Mouse (Mus musculus) bone marrow macrophage, adult 2 months (primary cell): ENCODE measurements around the gene Ms4a5.

Source experiments
- CTCF ChIP-seq: IDR thresholded peaks from 2 replicates; pipeline ENCODE4 v1.5.1; 2012; ENCODE audit warnings: low read depth, mild to moderate bottlenecking, low read length, moderate library complexity
- POLR2A ChIP-seq: IDR thresholded peaks from 2 replicates; pipeline ENCODE4 v1.6.1; 2012; ENCODE audit warnings: mild to moderate bottlenecking, low read depth, low read length, borderline replicate concordance

DNA sequence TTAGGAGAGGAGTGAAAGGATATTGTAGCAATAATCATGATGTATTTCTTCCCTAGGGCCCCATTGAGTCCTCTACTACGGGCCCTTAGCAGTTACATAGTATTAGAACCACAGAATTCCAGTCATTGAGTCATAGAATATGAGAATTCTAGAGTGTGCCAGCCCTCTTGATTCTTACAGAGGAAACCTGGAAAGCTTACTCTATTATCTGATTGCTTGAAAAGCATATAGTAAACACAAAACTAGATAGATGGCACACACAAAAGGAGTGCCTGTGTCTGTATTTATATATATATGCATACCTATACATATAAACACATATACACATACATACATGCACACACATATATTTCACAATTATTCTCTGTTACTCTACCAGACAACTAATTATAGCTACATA, 30.7 kb upstream of the Ms4a5 start, which contains the start of gene Ms4a14:
- no peak for TF ChIP-seq CTCF
- TF ChIP-seq POLR2A: no peak
